8 mouse cellular contexts compared by ENCODE assay signal in the genomic region with DNA sequence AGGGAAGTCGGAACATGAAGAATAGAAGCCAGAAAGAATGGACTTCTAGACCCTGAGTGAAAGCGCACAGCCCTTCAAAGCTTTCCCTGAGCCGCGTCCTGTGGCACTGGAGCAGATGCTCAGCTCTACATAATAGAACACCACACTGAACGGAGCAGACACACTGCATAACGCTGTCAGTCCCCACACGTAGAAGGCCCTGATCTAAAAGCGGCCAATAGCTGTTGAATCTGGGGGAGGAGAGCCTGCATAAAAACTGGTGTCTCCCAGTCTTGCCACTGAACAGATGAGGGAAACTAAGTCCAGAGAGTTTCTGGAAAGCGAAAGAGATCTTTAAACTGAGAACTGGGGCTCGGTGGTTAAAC. TPM values are rescaled to one million over a fixed set of nuclear protein-coding genes. Genes with fewer than 3 reads are reported as not detected.
A peak's percentile ranks its signal among the peaks of the same experiment; 100 is the strongest.
DNase-seq lines count a peak whose midpoint lies in the region; ATAC-seq and TF ChIP-seq lines count a peak whose summit lies in the region.

No protein-coding gene starts in this region.

- no peak for TF ChIP-seq RAD21 in MEL (IDR thresholded peaks at IDR 0.05; ENCODE audit: low read depth, low read length)

- no peaks in the 10 kb centered on the region for H3K9me3 ChIP-seq in MEL (replicated peaks; ENCODE audit: insufficient read depth, low read length)
- H3K9me3 ChIP-seq in embryonic facial prominence, embryonic 10.5 days = no peaks in the 10 kb centered on the region
- no peaks in the 10 kb centered on the region for H3K9me3 ChIP-seq in hindbrain, postnatal 0 days (ENCODE audit: low read length)
- H3K9me3 ChIP-seq in liver, embryonic 15.5 days (replicated peaks) = no peaks in the 10 kb centered on the region

- peaks cover 0 to 8% of the 10 kb centered on the region in 2 experiments; a peak in 2 of 4 replicates for H3K36me3 ChIP-seq in MEL (ENCODE audit: control insufficient read depth in 1 of 2, insufficient read depth in 2 of 2, low read length in 2 of 2)
- no peaks in the 10 kb centered on the region for H3K36me3 ChIP-seq in embryonic facial prominence, embryonic 10.5 days (replicated peaks)
- no peaks in the 10 kb centered on the region for H3K36me3 ChIP-seq in hindbrain, postnatal 0 days (ENCODE audit: insufficient read depth, low read length)
- no peaks in the 10 kb centered on the region for H3K36me3 ChIP-seq in liver, embryonic 15.5 days (replicated peaks)

- peak overlapping the region; percentile 84 for H3K9ac ChIP-seq in MEL (ENCODE audit: control insufficient read depth, low read depth, low read length, poor library complexity, severe bottlenecking)
- H3K9ac ChIP-seq in hindbrain, postnatal 0 days (replicated peaks; ENCODE audit: low read length) = peak overlapping the region; percentile 80
- peak overlapping the region; percentile 63 for H3K9ac ChIP-seq in liver, embryonic 15.5 days

- WGBS in embryonic facial prominence, embryonic 10.5 days = 28% methylated on average over 10 of the region's 10 CpGs
- 5% methylated on average over 10 of the region's 10 CpGs for WGBS in hindbrain, postnatal 0 days
- 29% methylated on average over 10 of the region's 10 CpGs for WGBS in liver, embryonic 15.5 days (ENCODE audit: insufficient replicate concordance)

- no peaks in the 10 kb centered on the region for H3K79me2 ChIP-seq in MEL (ENCODE audit: control insufficient read depth, insufficient read depth, low read length, poor library complexity)

- H3K4me1 ChIP-seq in MEL (ENCODE audit: control insufficient read depth in 1 of 2, insufficient read depth in 2 of 2, low read length in 2 of 2) = peaks cover 3 to 20% of the 10 kb centered on the region in 2 experiments; a peak in 3 of 4 replicates
- peaks cover 26% of the 10 kb centered on the region for H3K4me1 ChIP-seq in embryonic facial prominence, embryonic 10.5 days
- peaks cover 6% of the 10 kb centered on the region for H3K4me1 ChIP-seq in hindbrain, postnatal 0 days (ENCODE audit: insufficient read depth, low read length)
- peaks cover 7% of the 10 kb centered on the region; the same call in 1 of the 2 replicates for H3K4me1 ChIP-seq in liver, embryonic 15.5 days (replicated peaks)

- intact Hi-C loops in gastrocnemius, postnatal 14 days (cut with DNase I; ENCODE audit: low total_unique reads) = no loop called here

- no peak for TF ChIP-seq POLR2A in MEL (IDR thresholded peaks at IDR 0.05; ENCODE audit: control insufficient read depth in 1 of 2, insufficient read depth in 1 of 2, low read depth in 1 of 2, low read length in 2 of 2, poor library complexity in 1 of 2)

- TF ChIP-seq CTCF in MEL (IDR thresholded peaks at IDR 0.05 in 2 of 3, conservative IDR thresholded peaks at IDR 0.05 in 1 of 3; ENCODE audit: control insufficient read depth in 1 of 3, insufficient read depth in 1 of 3, low read depth in 2 of 3, low read length in 3 of 3, poor library complexity in 1 of 3, severe bottlenecking in 1 of 3) = no peak
- TF ChIP-seq CTCF in hindbrain, postnatal 0 days (IDR thresholded peaks at IDR 0.05; ENCODE audit: low read depth) = no peak

- H3K27ac ChIP-seq in MEL (ENCODE audit: control insufficient read depth, low read depth, low read length) = no peak overlapping the region
- peak overlapping the region; percentile 99 for H3K27ac ChIP-seq in embryonic facial prominence, embryonic 10.5 days (replicated peaks)
- H3K27ac ChIP-seq in hindbrain, postnatal 0 days = peak overlapping the region; percentile 87
- H3K27ac ChIP-seq in liver, embryonic 15.5 days (replicated peaks) = peak overlapping the region; percentile 85

- H3K4me3 ChIP-seq in MEL (ENCODE audit: control insufficient read depth in 1 of 2, insufficient read depth in 1 of 2, low read depth in 2 of 2, low read length in 2 of 2) = peak overlapping the region; percentile 71 to 81
- H3K4me3 ChIP-seq in embryonic facial prominence, embryonic 10.5 days = peak overlapping the region; percentile 85
- H3K4me3 ChIP-seq in hindbrain, postnatal 0 days (ENCODE audit: low read length) = peak overlapping the region; percentile 57
- H3K4me3 ChIP-seq in liver, embryonic 15.5 days (replicated peaks) = peak overlapping the region; percentile 64

- DNase-seq in heart, adult 8-10 months (ENCODE audit: low spot score) = peak; percentile 18
- DNase-seq in heart, adult 18-20 months = no peak
- DNase-seq in MEL (ENCODE audit: low read depth, low spot score) = peak; percentile 43
- DNase-seq in embryonic facial prominence, embryonic 10.5 days (ENCODE audit: low spot score) = peak; percentile 54
- DNase-seq in hindbrain, postnatal 0 days (ENCODE audit: low spot score) = peak; percentile 74
- DNase-seq in retina, postnatal 1 day = peak; percentile 67
- no peak for DNase-seq in gastrocnemius, postnatal 14 days

- peak overlapping the region; percentile 89 for H3K4me2 ChIP-seq in hindbrain, postnatal 0 days (ENCODE audit: low read depth, low read length)
- H3K4me2 ChIP-seq in liver, embryonic 15.5 days = peak overlapping the region; percentile 81

- no peak for TF ChIP-seq EP300 in MEL (IDR thresholded peaks at IDR 0.05; ENCODE audit: low read depth in 1 of 2, low read length in 2 of 2)

- peak; percentile 89 for ATAC-seq in hindbrain, postnatal 0 days
- ATAC-seq in liver, embryonic 15.5 days (ENCODE audit: insufficient read depth) = peak; percentile 64

- no peaks in the 10 kb centered on the region for H3K27me3 ChIP-seq in MEL (ENCODE audit: control insufficient read depth in 1 of 2, insufficient read depth in 2 of 2, low read length in 2 of 2)
- no peaks in the 10 kb centered on the region; the same call in 1 of the 2 replicates for H3K27me3 ChIP-seq in embryonic facial prominence, embryonic 10.5 days (replicated peaks; ENCODE audit: low read depth, poor library complexity, severe bottlenecking)
- H3K27me3 ChIP-seq in hindbrain, postnatal 0 days (ENCODE audit: insufficient read depth, low read length) = no peaks in the 10 kb centered on the region
- no peaks in the 10 kb centered on the region for H3K27me3 ChIP-seq in liver, embryonic 15.5 days

TF ChIP-seq in MEL, 35 proteins besides CTCF, POLR2A, EP300 and RAD21:
- TF ChIP-seq ZMIZ1 (IDR thresholded peaks at IDR 0.05; ENCODE audit: low read depth, low read length) (no peak), TBP (IDR thresholded peaks at IDR 0.05; ENCODE audit: low read depth, low read length) (peak; percentile 26; the same call in 1 of the 2 replicates), MAZ (IDR thresholded peaks at IDR 0.05; ENCODE audit: low read depth, low read length) (no peak), UBTF (IDR thresholded peaks at IDR 0.05; ENCODE audit: borderline replicate concordance, insufficient read depth, low read depth, low read length) (no peak), BHLHE40 (IDR thresholded peaks at IDR 0.05; ENCODE audit: borderline replicate concordance, low read depth, low read length) (no peak)

RNA-seq across cellular contexts. Expression of a gene that starts 0.9 kb away (rescaled TPM):
- total RNA-seq in heart, adult 8-10 months (2022) = 1 to 10 TPM; 2.1 to 3.6 (median 2.8) TPM
- 1 to 10 TPM; 1.6 to 3.3 TPM for total RNA-seq in heart, adult 18-20 months (2021)
- 0.36 and 0.39 TPM in 2 replicates for total RNA-seq in MEL (2012; rRNA removed)
- polyA plus RNA-seq in MEL (2012; ENCODE audit: insufficient read depth in 1 of 2, insufficient read length in 2 of 2, low read depth in 1 of 2, low replicate concordance in 2 of 2, missing spikeins in 1 of 2) = 1 to 10 TPM in 1 of 2 experiments, not detected in 1; 1.0 TPM
- 9.3 and 9.9 TPM in 2 replicates for polyA plus RNA-seq in embryonic facial prominence, embryonic 10.5 days (2016; fragmentation: Nextera tagmentation; extraction: Ambion mirVana)
- total RNA-seq in hindbrain, postnatal 0 days (2014; rRNA removed) = 5.4 and 6.9 TPM in 2 replicates
- polyA plus RNA-seq in hindbrain, postnatal 0 days (2015; fragmentation: Nextera tagmentation; extraction: Ambion mirVana) = 3.5 and 3.7 TPM in 2 replicates
- 1.1 TPM in 2 replicates for polyA plus RNA-seq in liver, embryonic 15.5 days (2015; fragmentation: Nextera tagmentation; extraction: Ambion mirVana)
- 1 to 10 TPM; 1.4 to 2.0 TPM for total RNA-seq in gastrocnemius, postnatal 14 days (2021)

Comparison
In these comparisons a context has a peak if more than half of its experiments do, and no peak if none do; other contexts are left out.
1. DNase-seq: peak in heart, adult 8-10 months (single experiment), MEL (single experiment), embryonic facial prominence, embryonic 10.5 days (single experiment), hindbrain, postnatal 0 days (single experiment) and retina, postnatal 1 day (single experiment); none in heart, adult 18-20 months (0 of 2) and gastrocnemius, postnatal 14 days (single experiment).
2. Peak in every context shown above with its lines, with median percentiles within 50 percentile points of each other: H3K4me3 ChIP-seq and H3K9ac ChIP-seq.